Mouse (Mus musculus) ES-E14 (cell line): ENCODE data around the gene Gm33543. TPM values are rescaled to one million over a fixed set of nuclear protein-coding genes. Genes with fewer than 3 reads are reported as not detected.
A peak's percentile ranks its signal among the peaks of the same experiment; 100 is the strongest.

Experiments
- DNase-seq: peaks from one replicate; pipeline ENCODE4 v3.0.0-alpha.2; 2013; ENCODE audit warnings: low read depth, low spot score
- H3K27ac ChIP-seq: 2 replicates; pipeline ENCODE4 v1.5.1; 2012; ENCODE audit warnings: low read depth, mild to moderate bottlenecking, low read length, moderate library complexity, mixed read lengths; ENCODE audit not compliant: poor library complexity, insufficient read depth, severe bottlenecking
- H3K36me3 ChIP-seq: 2 replicates; pipeline ENCODE4 v1.6.1; 2012; ENCODE audit warnings: mild to moderate bottlenecking, low read length, moderate library complexity, mixed read lengths; ENCODE audit not compliant: control insufficient read depth, poor library complexity, insufficient read depth, severe bottlenecking
- H3K4me1 ChIP-seq, 2 experiments: fragments of 150-350 bp in 1 of 2; sonication (generic) in 1 of 2; 2 replicates each; pipeline ENCODE4 v1.6.1; 2012; ENCODE audit warnings: low read length in 2 of 2, mild to moderate bottlenecking in 1 of 2, mixed read lengths in 1 of 2; ENCODE audit not compliant: control insufficient read depth in 2 of 2, insufficient read depth in 2 of 2, poor library complexity in 1 of 2
- H3K4me3 ChIP-seq, 2 experiments: fragments of 150-350 bp in 1 of 2; sonication (generic) in 1 of 2; 2 replicates each; pipeline ENCODE4 v1.5.1; 2012; ENCODE audit warnings: low read length in 2 of 2, low read depth in 1 of 2, mild to moderate bottlenecking in 1 of 2, mixed read lengths in 1 of 2; ENCODE audit not compliant: insufficient read depth in 1 of 2, poor library complexity in 1 of 2, severe bottlenecking in 1 of 2
- H3K9ac ChIP-seq: 2 replicates; pipeline ENCODE4 v1.6.1; 2012; ENCODE audit warnings: low read depth, mild to moderate bottlenecking, low read length, mixed read lengths; ENCODE audit not compliant: poor library complexity, insufficient read depth, severe bottlenecking
- H3K9me3 ChIP-seq: fragments of 150-350 bp; sonication (generic); 2 replicates; pipeline ENCODE4 v1.6.1; 2012; ENCODE audit warnings: low read depth, mild to moderate bottlenecking, low read length; ENCODE audit not compliant: control insufficient read depth, insufficient read depth
- CHD2 ChIP-seq: IDR thresholded peaks from 2 replicates; pipeline ENCODE4 v1.6.1; 2014; ENCODE audit warnings: mild to moderate bottlenecking, low read depth, low read length, inconsistent platforms
- HCFC1 ChIP-seq: IDR thresholded peaks from 2 replicates; pipeline ENCODE4 v1.6.1; 2012; ENCODE audit warnings: low read length, inconsistent platforms, borderline replicate concordance; ENCODE audit not compliant: insufficient read depth
- MAFK ChIP-seq: IDR thresholded peaks from 2 replicates; pipeline ENCODE4 v1.6.1; 2014; ENCODE audit warnings: mild to moderate bottlenecking, low read depth, low read length, inconsistent platforms; ENCODE audit not compliant: insufficient read depth
- ZC3H11A ChIP-seq: IDR thresholded peaks from 2 replicates; pipeline ENCODE4 v1.6.1; 2012; ENCODE audit warnings: low read depth, mild to moderate bottlenecking, inconsistent platforms, low read length, borderline replicate concordance
- ZNF384 ChIP-seq: IDR thresholded peaks from 2 replicates; pipeline ENCODE4 v1.6.1; 2012; ENCODE audit warnings: low read depth, low read length, inconsistent platforms
- in situ Hi-C, 2 experiments: fragments of 600-800 bp; cut with MboI; formaldehyde crosslinking; loops; one replicate each; pipeline ENCODE4 v1.15.1; 2025; ENCODE audit warnings: low sequenced_read_pairs in 2 of 2, inconsistent platforms in 1 of 2; ENCODE audit not compliant: unreplicated experiment in 2 of 2
- total RNA-seq: library from RNA; depleted of rRNA; stranded (reverse); fragments of 300-350 nt; gene quantifications from 2 replicates; pipeline ENCODE4 v1.2.3, GENCODE M21; 2012

Gm33543 gene
- total RNA-seq, 1 experiment: not detected

GRCm38 (mm10) chr10:95867596-95867995 is 24.9 kb upstream of the Gm33543 start:
- no peak for TF ChIP-seq CHD2
- TF ChIP-seq ZC3H11A: no peak
- TF ChIP-seq MAFK: no peak
- TF ChIP-seq HCFC1: no peak
- H3K4me1 ChIP-seq: peaks cover 0 to 2% of the 10 kb centered on the region in 2 experiments; a peak in 1 of 4 replicates
- no peak overlapping the region for H3K4me3 ChIP-seq
- H3K9me3 ChIP-seq: no peaks in the 10 kb centered on the region
- in situ Hi-C loops: no loop called here
- DNase-seq: no peak
- no peak overlapping the region for H3K27ac ChIP-seq
- no peak overlapping the region for H3K9ac ChIP-seq
- no peaks in the 10 kb centered on the region for H3K36me3 ChIP-seq

GRCm38 (mm10) chr10:95864349-95865124 is 21.8 kb upstream of the Gm33543 start:
- no peak for DNase-seq
- no peak overlapping the region for H3K27ac ChIP-seq

GRCm38 (mm10) chr10:95862664-95863063 is 19.9 kb upstream of the Gm33543 start:
- no peak for TF ChIP-seq CHD2
- TF ChIP-seq ZC3H11A: no peak
- no peak for TF ChIP-seq HCFC1
- TF ChIP-seq ZNF384: no peak
- no peak overlapping the region for H3K27ac ChIP-seq
- peaks cover 0 to 7% of the 10 kb centered on the region in 2 experiments for H3K4me1 ChIP-seq
- no peak overlapping the region for H3K4me3 ChIP-seq
- no peaks in the 10 kb centered on the region for H3K36me3 ChIP-seq
- DNase-seq: no peak
- H3K9me3 ChIP-seq: no peaks in the 10 kb centered on the region
- H3K9ac ChIP-seq: no peak overlapping the region
- in situ Hi-C loops: no loop called here

More at GRCm38 (mm10) chr10:95864349-95865124, 21.8 kb upstream of the Gm33543 start:
- no peaks in the 10 kb centered on the region for H3K9me3 ChIP-seq
- TF ChIP-seq ZNF384 (no peak), MAFK (no peak)
- no peaks in the 10 kb centered on the region for H3K36me3 ChIP-seq
- peaks cover 0 to 7% of the 10 kb centered on the region in 2 experiments for H3K4me1 ChIP-seq
- in situ Hi-C loops: no loop called here
- H3K9ac ChIP-seq: no peak overlapping the region
- no peak overlapping the region for H3K4me3 ChIP-seq

- no peak for TF ChIP-seq CHD2
- TF ChIP-seq ZC3H11A: peak; percentile 91
- no peak for TF ChIP-seq MAFK
- TF ChIP-seq HCFC1: no peak
- TF ChIP-seq ZNF384: 0 out of 2 replicates have a peak, but pooled peaks have one; percentile 26
- H3K4me1 ChIP-seq: peaks cover 0 to 5% of the 10 kb centered on the region in 2 experiments
- H3K4me3 ChIP-seq: no peak overlapping the region
- no peak for DNase-seq
- no peaks in the 10 kb centered on the region for H3K36me3 ChIP-seq
- in situ Hi-C loops: loop anchor here in 1 of 2 experiments (10.0 kb wide), 1 partner anchor 303 kb away; no protein-coding TSS in a partner anchor
- no peak overlapping the region for H3K27ac ChIP-seq
- H3K9ac ChIP-seq: no peak overlapping the region
- no peaks in the 10 kb centered on the region for H3K9me3 ChIP-seq
Observed at GRCm38 (mm10) chr10:95858164-95858563, 15.4 kb upstream of the Gm33543 start.

- TF ChIP-seq CHD2 (no peak), ZNF384 (no peak), ZC3H11A (no peak), MAFK (no peak), HCFC1 (no peak)
- Histone ChIP-seq H3K9me3 (no peaks in the 10 kb centered on the region), H3K4me3 (no peak overlapping the region), H3K36me3 (no peaks in the 10 kb centered on the region), H3K9ac (no peak overlapping the region), H3K4me1 (no peaks in the 10 kb centered on the region), H3K27ac (no peak overlapping the region)
- DNase-seq: no peak
- in situ Hi-C loops: loop anchor here in 1 of 2 experiments (10.0 kb wide), 1 partner anchor 301 kb away; no protein-coding TSS in a partner anchor
Observed at GRCm38 (mm10) chr10:95855411-95855810, 12.7 kb upstream of the Gm33543 start.
